Mouse (Mus musculus): ENCODE measurements around the gene Tatdn2. TPM values are rescaled to one million over a fixed set of nuclear protein-coding genes. Genes with fewer than 3 reads are reported as not detected.
A peak's percentile ranks its signal among the peaks of the same experiment; 100 is the strongest.

Tatdn2 gene
- total RNA-seq (2021), result 10 to 100 TPM; 50.4 to 63.2 TPM
- long read RNA-seq, experiment 1, partial matches to known transcripts, result 2 of 3 reads
- long read RNA-seq, experiment 1, other reads (novel, unspliced or antisense), result 0 of 3 reads
- long read RNA-seq, experiment 2, partial matches to known transcripts, result 0 of 1 reads
- long read RNA-seq, experiment 2, other reads (novel, unspliced or antisense), result 0 of 1 reads

GRCm38 (mm10) chr6:113696582-113697221 lies at the start of gene Tatdn2:
TSS of gene Tatdn2 (plus strand) at chr6:113697050.
- peak; percentile 93 to 95 for DNase-seq (ENCODE audit: low spot score in 2 of 2)

GRCm38 (mm10) chr6:113649346-113650196 lies 47.3 kb upstream of the Tatdn2 start:
- DNase-seq (ENCODE audit: low spot score in 2 of 2), result no peak

- DNase-seq (ENCODE audit: low spot score in 2 of 2), result no peak
These were observed 46.6 kb upstream of the Tatdn2 start for GRCm38 (mm10) chr6:113650197-113650640.

- no peak for DNase-seq (ENCODE audit: low spot score in 2 of 2)
These were observed 45.2 kb upstream of the Tatdn2 start for GRCm38 (mm10) chr6:113651626-113652025.

GRCm38 (mm10) chr6:113653551-113653950 lies 43.3 kb upstream of the Tatdn2 start:
- DNase-seq (ENCODE audit: low spot score in 2 of 2), result no peak

- no peak for DNase-seq (ENCODE audit: low spot score in 2 of 2)
These were observed 42.7 kb upstream of the Tatdn2 start for GRCm38 (mm10) chr6:113654102-113654501.

GRCm38 (mm10) chr6:113654753-113655397 lies 42.0 kb upstream of the Tatdn2 start:
- DNase-seq (ENCODE audit: low spot score in 2 of 2), result peak; percentile 64 to 69

- DNase-seq (ENCODE audit: low spot score in 2 of 2), result no peak
These were observed 41.4 kb upstream of the Tatdn2 start for GRCm38 (mm10) chr6:113655475-113655874.

- DNase-seq (ENCODE audit: low spot score in 2 of 2), result no peak
These were observed 40.0 kb upstream of the Tatdn2 start for GRCm38 (mm10) chr6:113656847-113657246.

- DNase-seq (ENCODE audit: low spot score in 2 of 2), result no peak
These were observed 38.6 kb upstream of the Tatdn2 start for GRCm38 (mm10) chr6:113658226-113658625.

GRCm38 (mm10) chr6:113659648-113660491 lies 37.0 kb upstream of the Tatdn2 start:
- no peak for DNase-seq (ENCODE audit: low spot score in 2 of 2)

- no peak for DNase-seq (ENCODE audit: low spot score in 2 of 2)
These were observed 36.1 kb upstream of the Tatdn2 start for GRCm38 (mm10) chr6:113660492-113661352.

GRCm38 (mm10) chr6:113661353-113662241 lies 35.3 kb upstream of the Tatdn2 start:
- DNase-seq (ENCODE audit: low spot score in 2 of 2), result peak; percentile 58 to 71

GRCm38 (mm10) chr6:113662964-113663700 lies 33.7 kb upstream of the Tatdn2 start:
- DNase-seq (ENCODE audit: low spot score in 2 of 2), result no peak

GRCm38 (mm10) chr6:113664305-113664704 lies 32.5 kb upstream of the Tatdn2 start:
- DNase-seq (ENCODE audit: low spot score in 2 of 2), result no peak

- DNase-seq (ENCODE audit: low spot score in 2 of 2), result no peak
These were observed 29.2 kb upstream of the Tatdn2 start for GRCm38 (mm10) chr6:113667611-113668122.

Data from adrenal gland, adult 18-20 months (tissue).